Mouse (Mus musculus) CD4-positive helper T cell, adult 2 months (primary cell): Measurements from ENCODE around the gene Sctr.

Experiments
- DNase-seq: peaks from one replicate; pipeline ENCODE4 v3.0.0-alpha.2; 2012; ENCODE audit warnings: low read depth, missing footprints, low spot score

Gene Sctr

DNA sequence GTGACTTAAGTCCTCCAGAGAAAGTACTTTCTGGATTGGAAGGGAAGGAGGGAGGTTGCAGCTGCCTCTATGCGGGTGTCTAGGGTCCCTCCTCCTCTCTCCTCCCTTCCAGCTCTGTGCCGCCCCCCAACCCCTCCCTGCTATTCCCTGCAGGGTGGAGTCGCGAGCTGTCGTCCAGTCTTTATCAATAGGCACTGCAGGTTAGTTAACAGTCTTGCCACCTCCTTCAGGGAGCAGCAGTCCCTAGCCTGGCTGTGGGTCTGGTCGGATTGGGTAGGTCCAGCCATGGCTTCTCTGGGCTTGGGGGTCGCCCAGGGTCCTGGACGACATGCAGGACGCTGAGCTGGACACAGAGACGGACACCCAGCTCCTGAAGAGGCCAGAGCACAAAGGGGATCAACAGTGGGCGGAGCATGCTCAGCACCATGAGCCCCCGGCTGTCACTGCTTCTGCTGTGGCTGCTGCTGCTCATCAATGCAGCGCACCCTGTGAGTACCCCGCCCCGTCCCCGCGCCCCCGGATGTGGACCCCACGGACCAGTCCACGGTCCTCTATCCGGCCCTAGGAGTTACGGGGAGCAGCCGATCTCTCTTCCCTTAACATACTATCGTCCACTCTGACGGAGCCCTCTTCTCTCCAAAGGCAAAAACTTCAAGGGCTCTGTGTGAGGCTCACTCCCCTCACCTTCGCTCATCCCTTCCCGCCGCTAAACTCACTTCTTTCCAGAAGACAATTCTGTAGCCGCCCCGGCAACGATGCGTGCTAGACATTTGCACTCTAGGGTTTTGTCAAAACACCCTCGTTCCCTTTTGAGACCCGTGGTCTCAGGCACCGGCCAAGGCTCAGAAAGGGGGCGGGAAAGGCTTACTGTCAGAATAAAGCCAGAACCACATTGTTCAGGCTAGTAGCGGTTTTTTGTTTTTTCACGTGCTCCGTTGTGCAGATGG lies at the start of gene Sctr:
TSS of gene Sctr (plus strand) at position 51 of the 947 bp plus-strand sequence.
- DNase-seq: no peak

DNA sequence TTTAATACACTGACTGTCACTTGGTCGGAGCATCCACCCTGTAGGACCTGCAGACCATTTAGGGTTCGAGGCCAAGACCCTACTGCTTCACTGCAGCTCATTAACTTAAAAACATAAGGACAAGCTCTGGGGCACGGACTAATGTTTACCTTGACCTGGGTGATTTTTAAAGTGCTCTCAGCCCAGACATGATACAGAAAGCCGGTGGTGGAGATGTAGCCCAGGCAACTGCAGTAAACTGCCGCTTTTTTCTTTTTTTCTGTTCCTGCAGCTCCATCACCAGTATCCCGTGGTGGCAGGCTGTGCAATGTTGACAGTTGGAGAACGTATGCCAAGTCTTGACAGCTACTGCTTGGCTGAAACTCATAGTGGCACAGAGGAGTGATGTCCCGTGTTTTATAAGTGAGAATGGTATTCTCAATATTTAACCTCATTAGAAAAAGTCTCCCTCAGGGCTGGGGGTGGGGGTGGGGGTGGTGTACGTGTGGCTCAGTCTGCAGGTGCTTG lies 48.9 kb upstream of the Sctr start:
- no peak for DNase-seq

DNA sequence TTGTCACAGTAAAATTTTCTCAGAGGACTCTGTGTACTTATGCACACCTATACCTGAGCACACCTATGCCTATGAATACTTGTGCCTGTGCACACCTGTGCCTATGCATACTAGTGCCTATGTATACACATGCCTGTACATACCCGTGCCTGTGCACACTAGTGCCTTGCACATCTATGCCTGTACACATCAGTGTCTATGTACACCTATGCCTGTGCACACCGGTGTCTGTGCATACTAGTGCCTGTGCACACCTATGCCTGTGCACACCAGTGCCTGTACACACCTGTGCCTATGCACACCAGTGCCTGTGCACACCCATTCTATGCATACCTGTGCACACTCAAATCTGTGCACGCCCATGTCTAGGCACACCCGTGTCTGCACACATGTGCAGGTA lies 47.2 kb upstream of the Sctr start:
- DNase-seq: no peak

DNA sequence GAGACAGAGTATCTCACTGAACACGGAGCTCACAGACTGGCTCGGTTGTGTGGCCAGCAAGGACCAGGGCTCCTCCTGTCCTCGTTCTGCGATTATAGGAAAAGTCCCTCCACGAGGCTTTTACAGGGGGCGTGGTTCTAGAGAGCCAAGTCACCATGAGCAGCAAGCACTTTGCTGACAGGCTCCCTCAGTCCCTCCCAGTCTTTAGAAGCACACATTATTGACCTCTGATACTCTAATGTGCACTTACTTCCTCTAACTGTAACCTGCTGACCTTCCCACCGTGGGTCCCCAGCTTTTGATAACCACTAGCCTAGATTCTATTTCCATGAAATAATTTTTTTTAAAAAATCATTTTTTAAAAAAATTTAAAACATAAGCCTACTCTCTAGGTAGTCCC lies 46.8 kb upstream of the Sctr start:
- DNase-seq: no peak

DNA sequence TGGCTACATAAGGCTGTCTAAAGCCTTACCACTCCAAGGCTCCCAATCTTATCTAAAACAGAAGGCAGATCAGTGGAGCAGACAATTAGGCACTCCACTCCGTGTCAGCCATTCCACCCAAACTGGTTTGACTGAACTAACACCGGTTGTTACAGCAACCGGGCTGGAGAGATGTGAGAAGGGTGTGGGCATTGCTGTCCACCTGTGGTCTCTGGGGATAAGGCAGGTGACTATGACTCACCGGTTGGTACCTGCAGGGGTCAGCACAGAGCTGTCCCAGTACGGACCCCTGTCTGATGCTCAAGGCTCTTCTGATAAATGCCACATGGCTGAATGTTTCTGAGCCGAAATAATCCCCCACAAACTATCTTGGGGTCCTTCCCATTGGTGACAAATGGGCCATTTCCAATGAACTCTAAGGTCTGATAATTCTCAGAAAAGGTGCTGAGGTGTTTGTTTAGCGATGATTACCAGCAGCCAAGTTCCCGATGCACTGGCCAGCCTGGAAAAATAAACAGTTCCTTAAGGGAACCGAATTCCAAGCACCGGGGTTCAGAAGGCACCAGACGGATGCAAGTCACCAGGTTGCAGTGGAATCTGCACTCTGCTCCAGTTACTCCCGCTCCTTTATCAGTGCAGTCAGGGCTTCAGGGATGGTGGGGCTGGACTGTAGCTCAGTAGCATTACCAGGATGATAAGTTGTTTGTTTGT lies 40.7 kb upstream of the Sctr start:
- DNase-seq: no peak

DNA sequence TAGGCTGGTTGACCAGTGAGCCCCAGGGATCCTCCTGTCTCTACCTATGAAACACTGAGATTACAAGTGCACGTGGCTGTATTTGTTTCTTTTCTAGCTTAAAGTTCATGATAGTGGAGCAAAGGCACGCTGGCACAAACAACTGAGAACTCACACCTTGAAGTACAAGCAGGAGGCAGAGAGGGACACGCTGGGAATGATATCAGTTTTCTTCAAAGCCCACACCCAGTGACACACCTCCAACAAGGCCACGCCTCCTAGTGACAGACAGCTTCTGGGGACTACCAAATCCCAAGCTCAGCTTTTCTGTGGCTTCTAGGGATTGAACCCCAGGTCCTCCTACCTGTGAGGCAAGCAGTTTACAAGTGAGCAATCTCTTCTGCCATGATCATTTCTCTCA lies 33.6 kb upstream of the Sctr start:
- DNase-seq: no peak

DNA sequence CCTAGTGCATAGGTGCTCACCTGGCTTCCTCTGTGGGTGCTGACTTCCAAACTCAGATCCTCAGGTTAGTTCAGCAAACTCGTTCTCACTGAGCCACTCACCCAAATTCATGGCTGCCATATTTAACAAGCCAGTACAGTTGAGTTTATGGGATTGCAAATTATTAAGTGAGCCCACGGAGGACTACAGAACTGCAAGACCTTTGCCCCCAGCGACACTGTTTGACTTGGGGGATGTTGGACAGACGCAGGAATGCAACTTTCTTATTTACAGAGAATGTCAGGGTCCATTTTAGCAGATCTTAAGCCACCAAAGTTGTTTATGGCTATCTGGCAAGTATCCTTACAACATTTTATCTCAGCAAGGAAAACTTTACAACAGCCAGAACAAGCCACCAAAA lies 31.6 kb upstream of the Sctr start:
- no peak for DNase-seq

DNA sequence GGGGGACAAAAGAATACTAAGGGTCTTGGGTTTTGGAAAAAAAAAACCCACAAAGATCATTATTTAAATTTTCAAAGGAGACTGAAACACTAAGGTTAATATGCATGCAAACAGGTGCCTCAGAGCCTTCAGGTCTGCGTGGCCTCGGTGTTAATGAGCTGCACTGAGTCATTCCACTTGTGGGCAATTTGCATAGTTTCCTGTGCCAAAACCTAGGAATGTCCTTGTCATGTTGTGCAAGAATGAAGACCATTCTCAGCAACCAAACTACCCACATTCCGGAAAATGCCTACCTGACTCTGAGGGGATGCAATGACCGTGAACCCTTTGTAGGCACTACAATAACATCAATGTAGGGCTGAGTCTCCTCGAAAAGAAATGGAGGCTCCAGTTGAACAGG lies 20.1 kb upstream of the Sctr start:
- no peak for DNase-seq

DNA sequence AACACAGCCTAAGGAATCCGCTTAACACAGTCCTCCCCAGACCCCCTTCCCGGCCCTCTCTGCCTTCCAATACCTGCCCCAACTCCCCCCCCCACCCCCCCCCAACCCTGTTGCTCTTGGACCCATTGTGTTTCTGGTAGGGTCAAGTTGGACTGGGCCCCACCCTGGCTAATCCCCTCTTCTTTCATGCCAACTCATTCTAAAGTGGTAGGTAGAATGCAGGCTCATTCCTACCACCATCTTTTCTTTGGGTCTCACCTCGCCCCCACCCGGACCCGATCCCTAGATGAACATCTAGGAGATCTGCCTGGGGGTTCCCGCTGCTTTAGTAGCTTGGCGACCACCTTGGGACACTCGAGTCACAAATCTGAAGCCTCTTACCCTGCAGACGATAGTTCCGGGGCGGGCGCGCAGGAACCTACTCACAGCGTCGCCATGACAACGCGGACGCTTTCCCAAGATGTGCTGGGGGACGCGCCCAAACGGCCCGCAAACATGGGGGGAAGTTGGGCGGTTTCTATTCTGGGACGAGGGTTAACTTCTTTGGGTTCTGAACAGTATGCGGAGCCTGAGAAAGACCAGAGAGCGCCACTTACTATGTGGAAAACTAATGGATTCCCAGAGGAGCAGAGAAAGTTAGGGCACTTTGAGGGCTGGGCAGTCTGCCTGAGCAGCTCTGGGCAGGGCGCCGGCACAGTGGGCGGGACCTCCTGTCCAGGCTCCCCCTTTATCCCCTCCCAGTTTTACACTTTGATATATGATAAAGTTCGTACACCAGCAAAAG lies 9.7 kb upstream of the Sctr start, which contains the start of gene Cfap221:
TSS of gene Cfap221 (minus strand) at position 437 of the 784 bp plus-strand sequence.
- DNase-seq: no peak

DNA sequence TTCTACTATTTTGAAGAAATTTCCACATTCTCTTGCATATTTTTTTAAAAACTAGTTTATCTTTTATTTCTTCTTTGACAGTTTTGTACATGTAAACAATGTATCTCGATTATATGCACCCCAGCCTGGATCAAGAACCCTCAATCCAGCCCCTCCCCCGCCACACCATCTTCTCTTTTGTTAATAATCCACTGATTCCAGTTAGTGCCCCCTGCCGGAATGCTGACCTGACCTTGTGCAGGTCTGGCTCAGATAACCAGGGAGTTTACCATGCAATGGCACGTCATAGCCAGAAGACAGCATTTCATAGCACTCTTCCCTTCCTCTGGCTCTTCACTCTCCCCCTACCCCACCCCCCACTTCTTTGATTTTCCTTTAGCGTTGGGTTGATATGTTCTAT lies 9.1 kb upstream of the Sctr start:
- DNase-seq: no peak

DNA sequence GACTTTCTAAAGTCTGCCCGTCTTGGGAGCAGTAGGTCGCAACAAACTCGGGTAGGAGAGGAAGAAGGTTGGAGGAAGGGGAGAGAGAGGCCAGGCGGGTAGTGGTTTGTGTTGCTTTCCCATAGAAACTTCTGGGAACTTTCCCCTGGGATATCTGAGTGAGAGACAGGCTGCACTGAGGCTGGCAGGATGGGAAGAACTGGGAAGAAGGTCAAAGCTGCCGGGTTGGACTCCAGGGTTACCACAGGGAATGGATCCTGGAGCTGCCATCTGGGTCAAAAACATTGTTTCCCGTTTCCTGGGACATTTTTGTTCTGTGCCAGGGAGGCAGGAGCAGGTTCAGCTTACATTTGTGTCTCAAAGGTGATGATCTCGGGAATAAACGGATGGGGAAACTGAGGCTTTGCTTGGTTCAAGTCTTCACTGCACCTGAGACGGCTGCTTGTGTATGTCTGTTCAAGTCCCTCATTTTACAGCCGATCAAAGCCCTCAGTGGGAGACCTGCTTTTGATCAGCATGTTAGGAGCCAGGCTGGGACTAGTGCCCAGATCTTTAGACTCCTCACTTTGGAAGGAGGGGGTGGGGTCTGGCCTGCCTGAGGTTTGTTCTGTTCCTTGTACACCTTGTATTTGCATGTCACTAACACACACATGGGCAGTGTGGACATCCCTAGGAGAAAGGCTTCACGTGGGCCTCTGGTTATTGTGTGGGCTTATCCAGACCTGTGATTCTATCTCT lies 1.3 kb downstream of the Sctr start:
- no peak for DNase-seq

DNA sequence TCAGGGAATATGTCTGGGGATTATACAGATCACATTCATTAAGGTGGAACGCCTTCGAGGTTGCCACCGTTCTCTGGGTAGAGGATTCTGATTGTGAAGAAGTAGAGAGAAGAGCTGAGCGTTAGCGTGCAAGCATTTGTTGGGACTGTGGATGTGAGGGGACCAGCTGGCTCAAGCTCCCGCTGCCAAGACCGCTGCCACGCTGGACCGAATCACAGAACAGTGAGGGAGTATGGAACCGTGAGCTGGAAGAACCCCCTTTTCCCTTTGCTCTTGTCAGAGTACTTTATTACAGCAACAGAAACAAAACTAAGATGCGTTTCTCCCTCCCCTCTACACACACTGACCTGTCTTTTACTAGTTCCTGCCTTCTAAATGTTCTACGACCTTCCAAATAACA lies 5.9 kb downstream of the Sctr start:
- no peak for DNase-seq

DNA sequence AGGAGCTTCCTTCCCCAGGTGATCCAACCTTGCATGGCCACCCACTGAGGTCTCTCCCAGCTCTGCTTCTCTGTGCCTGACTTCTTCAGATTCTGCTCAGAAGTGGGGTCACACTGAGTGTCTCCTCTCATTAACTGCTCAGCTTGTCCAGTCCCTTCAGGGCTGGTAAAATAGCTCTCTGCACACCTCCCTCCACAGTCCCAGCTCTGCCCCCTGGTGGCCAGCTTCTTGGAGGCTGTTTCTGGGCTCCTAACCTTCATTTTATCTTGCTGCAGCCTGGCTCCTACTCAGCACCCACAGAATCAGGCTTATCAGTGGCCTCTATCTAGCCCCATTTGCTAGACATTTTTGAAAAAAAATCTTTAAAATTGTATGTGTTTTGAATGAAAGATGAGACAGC lies 6.4 kb downstream of the Sctr start:
- DNase-seq: peak; percentile 19

DNA sequence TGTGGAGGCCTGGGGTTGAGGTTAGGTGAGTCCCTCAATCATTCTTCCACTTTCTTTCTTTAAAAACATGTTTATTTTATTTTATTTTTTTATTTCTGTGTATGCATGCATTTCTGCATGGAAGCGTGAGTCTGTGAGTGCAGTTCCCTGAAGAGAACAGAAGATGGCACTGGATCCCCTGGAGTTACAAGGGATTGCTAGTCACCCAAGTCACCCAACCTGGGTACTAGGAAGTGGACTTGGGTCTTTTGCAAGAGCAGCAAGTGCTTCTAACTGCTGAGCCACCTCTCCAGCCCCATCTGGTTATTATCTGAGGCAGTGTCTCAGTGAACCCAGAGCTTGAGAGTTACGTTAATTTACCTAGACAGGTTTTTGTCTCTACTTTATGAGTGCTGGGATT lies 9.5 kb downstream of the Sctr start:
- no peak for DNase-seq

DNA sequence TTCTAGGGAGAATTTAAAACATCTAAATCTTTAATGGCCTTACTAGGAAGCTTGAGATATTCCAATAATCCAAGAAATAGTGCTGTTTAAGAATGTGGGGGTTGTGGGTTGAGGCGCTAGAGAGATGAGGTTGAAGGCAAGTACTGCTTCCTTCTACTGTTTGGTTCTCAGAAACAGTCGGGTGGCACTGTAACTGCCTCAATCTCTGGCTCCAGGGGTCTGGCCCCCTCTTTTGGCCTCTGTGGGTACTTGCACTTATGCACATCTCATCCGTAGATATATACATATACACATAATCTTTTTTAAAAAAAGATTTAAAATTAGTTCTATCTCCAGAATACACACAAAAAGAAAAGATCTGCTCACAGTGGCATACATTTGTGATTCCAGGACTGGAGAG lies 12.2 kb downstream of the Sctr start:
- no peak for DNase-seq

DNA sequence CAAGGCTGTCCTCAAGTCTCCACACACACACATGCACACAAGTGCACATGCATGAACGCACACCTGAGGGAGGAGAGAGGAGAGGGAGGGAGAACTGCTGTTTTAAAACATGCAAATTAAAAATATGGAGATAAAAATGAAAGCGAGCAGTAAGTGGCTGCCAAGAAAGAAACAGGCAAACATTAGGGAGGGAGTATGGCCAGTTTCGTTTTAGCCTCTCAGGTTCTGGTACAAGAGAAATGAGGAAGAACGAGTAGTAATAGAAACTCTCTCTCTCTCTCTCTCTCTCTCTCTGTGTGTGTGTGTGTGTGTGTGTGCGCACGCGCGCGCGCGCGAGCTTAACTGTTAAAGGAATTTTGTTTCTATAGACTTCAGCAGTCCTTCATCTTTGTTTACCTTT lies 12.7 kb downstream of the Sctr start:
- DNase-seq: no peak

DNA sequence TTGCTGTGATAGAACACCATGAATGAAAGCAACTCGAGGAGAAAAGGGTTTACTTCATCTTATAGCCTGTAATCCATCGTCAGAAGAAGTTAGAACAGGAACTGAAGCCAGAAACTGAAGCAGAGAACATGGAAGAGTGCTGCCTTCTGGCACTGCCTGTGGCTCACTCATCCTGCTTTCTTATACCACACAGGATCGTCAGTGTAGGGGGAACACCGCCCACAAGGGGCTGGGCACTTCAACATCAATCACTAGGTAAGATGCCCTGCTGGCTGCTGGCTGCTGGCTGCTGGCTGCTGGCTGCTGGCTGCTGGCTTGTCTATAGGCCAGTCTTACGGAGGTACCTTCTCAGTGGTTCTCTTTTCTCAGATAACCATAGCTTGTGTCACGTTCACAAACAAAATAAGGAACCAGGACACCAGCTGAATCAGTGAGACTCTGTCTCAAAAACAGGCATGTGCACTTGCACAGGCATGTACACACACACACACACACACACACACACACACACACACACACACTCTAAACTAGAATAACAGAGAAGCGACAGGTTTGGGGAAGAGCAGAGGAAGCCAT lies 13.7 kb downstream of the Sctr start:
- no peak for DNase-seq

DNA sequence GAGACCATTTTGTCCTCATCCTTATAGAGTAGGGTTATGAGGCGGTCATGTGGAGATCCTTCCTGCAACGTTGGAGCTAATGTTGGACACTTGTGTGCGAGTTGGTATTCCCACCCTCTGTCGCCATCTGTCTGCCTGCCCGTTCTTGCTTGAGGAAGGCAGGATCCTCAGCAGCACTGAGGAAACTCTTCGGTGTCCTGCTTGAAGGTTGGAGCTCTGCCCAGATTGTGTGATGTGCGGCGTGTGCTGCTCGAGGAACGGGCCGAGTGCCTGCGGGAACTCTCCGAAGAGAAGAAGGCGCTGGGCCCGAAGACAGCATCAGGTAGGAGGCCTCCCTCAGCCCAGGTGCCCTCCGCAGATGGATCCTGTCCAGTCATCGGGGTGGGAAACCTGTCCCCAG lies 15.3 kb downstream of the Sctr start:
- DNase-seq: no peak

DNA sequence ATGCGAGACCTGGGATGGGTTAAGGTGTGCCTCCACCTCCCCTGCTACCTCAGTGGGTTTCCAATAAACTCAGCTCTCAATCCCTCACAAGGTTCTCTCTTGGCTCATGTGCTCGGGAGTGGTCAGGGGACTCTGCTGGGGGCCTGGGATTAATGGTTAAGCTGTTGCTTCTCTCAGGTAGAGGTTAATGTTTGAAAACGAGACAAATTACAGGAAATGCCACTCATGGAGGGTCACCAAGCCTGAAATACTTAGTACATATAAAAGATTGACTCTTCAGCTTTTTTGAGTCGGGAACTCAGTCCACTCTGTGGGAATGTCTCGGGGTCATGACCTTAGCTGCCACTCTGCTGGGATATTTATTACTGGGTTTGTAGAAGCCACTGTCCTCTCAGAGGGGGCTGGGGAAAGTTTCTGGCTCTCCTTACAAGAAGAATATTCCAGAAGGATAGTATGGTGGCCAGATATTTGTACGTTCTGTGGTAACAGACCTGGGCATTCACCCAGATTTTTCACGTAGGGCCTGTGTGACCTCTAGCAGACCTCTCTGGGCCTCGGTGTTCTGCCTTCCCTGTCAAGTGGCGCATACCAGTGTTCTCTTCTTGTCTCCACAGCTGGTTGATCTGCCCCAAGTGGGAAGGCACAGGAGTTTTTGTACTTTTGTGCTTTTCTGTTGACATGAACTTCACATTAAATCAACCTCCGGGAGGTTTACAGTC lies 17.8 kb downstream of the Sctr start:
- no peak for DNase-seq

DNA sequence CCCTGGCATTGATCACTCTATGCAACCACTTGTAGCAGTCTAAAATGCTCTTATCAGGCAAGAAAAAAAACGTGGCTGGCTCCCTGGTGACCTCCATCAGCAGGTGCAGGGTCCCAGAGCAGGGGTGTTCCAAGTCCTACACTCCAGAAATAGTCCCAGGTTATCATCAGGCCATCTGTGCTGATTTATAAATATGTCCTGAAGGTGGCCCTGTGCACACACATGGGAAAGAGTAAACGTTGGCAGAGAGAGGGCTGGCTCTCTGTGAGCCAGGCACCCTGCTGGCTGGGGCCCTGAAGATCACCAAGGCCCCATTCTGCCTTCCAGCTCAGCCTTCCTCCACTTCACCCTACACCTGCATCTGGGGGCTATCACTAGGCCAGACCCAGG lies 18.4 kb downstream of the Sctr start:
- DNase-seq: no peak
